Mouse (Mus musculus) left cerebral cortex, adult 2 months (tissue): ENCODE data around the gene Gins2. TPM values are rescaled to one million over a fixed set of nuclear protein-coding genes. Genes with fewer than 3 reads are reported as not detected.

Source experiments
- DNase-seq, 2 experiments: peaks; one replicate each; pipeline ENCODE4 v3.0.0; 2021 to 2022; ENCODE audit warnings: low spot score in 2 of 2, mixed read lengths in 1 of 2; ENCODE audit errors: extremely low spot score in 1 of 2
- H3K27ac ChIP-seq: fragments of 200-600 bp; 2 replicates; pipeline ENCODE4 v1.8.1; 2022
- H3K4me3 ChIP-seq: fragments of 200-600 bp; 2 replicates; pipeline ENCODE4 v1.8.1; 2022
- CTCF ChIP-seq: fragments of 200-600 bp; IDR thresholded peaks from 2 replicates; pipeline ENCODE4 v1.8.1; 2022; ENCODE audit warnings: antibody characterized with exemption, mild to moderate bottlenecking, moderate library complexity
- intact Hi-C: fragments of 180-260 bp; cut with DNase I; formaldehyde crosslinking; loops from one replicate; pipeline ENCODE4 v1.15.1; 2025
- microRNA-seq, 2 experiments: library from miRNA; unstranded; fragments of <30 nt; microRNA quantifications; one replicate each; pipeline ENCODE4 v1.2.0; 2021
- total RNA-seq, 2 experiments: library from RNA; stranded (reverse); gene quantifications; 2 replicates each; pipeline ENCODE4 v1.2.3; 2021

Gins2 gene
- total RNA-seq, 2 experiments from 2014 or later: 1.0 to 2.9 TPM

DNA sequence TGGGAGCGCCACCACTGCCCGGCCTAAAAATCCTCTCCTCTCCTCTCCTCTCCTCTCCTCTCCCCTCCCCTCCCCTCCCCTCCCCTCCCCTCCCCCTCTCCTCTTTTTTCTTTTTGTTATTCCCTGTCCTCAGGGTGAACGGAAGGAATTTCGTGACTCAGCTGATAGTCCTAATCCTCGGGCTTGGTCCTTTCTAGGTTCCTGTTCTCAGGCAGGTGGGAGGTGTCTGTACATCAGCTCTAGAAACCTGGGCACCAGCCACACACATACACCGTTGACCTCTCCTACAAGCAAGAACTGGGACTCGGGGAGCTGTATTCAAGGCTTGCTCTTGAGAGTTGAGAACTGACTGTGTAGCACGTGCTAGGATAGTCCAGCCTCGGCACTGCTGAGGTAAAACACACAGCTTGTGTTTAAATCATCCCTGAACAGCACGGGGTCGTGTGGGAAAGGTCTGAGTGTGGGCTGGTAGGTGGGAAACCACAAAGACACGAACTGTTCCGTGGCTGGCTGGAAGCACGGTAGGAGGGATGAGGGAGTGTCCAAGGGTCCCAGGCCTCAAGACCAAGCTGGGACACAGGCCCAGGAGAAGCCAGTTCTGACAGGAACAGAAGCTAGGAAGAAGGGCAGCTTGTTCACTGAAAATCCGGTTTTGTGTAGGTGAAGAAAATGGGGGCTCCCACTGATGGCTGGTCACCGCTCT is 58.0 kb downstream of the Gins2 start:
- Histone ChIP-seq H3K4me3 (no peak overlapping the region), H3K27ac (no peak overlapping the region)
- intact Hi-C loops: no loop called here
- TF ChIP-seq CTCF: no peak
- DNase-seq: no peak

DNA sequence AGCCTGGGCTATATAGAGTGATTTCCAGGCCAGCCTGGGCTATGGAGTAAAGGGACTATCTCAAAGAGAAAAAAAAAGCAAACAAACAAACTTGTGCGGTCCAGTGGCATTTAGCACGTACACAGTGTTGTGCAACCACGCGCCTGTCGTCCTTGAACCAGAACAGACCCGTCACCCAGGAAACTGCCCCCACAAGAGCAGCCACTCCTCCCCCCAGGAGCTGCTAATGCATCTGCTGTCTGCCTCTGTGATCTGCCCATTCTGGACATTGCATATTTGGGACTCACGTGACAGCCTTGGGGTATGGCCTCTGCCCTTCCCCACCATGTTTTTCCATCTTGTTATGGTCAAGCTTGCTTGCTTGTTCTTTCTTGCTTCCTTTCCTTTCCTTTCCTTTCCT is 59.9 kb downstream of the Gins2 start:
- no peak overlapping the region for H3K27ac ChIP-seq
- H3K4me3 ChIP-seq: no peak overlapping the region
- intact Hi-C loops: no loop called here
- no peak for TF ChIP-seq CTCF
- no peak for DNase-seq

Small RNA genes lying within 50 kb of the gene (microRNA-seq; reads per million reads assigned to microRNA genes)
- 0.96 to 2.2 reads per million in 2 experiments for gene Mir7687

Other genes starting within 250 kb of the Gins2 start
- gene 1190005I06Rik, start 58.3 kb upstream of the Gins2 start, total RNA-seq: 10 to 100 TPM; 11.3 to 11.5 TPM
- gene Gm27021, start 78.8 kb upstream of the Gins2 start, total RNA-seq: 1 to 10 TPM in 1 of 2 experiments, not detected in 1; 1.5 TPM
- 1,000 to 10,000 TPM; 1,050 to 1,086 TPM for gene Cox4i1, start 78.9 kb upstream of the Gins2 start, total RNA-seq
- gene Emc8, start 79.3 kb upstream of the Gins2 start, total RNA-seq: 10 to 100 TPM; 68.1 to 81.2 TPM
- gene Irf8, start 147.1 kb upstream of the Gins2 start, total RNA-seq: 1 to 10 TPM; 3.7 to 5.5 TPM